ENCODE assay signal across 8 mouse cellular contexts in the genomic region with DNA sequence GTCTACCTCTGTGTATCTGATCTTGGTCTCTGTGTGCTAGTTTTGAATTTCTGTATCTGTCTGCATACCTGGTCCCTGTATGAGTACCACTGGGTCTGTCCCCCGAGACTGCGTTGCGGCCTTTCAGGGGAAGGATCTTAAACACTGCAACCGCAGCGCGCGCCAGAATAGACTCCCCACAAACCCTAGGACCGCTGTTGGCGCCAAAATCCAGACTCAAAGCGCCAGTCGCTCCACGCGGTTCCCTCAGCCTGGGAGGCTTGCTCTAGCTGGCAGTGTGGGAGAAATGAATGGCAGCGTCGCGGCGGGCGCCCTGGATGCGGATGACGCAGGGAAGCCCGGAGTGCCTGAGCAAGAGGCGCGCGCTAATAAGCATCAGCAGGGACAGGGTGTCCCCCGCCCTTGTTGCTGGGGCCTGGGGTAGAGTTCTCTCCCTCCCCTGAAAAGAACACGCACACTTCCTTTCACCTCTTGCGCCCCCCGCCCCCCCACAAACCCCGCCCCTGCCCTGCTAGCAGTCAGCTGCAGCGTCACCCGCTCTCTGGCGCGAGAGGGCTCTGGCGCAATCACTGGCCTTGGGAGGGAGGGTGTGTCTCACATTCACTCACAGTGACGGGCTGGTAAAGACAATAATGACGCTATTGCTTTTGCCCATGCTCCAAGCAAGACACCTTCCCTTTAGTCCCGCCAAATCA. TPM values are rescaled to one million over a fixed set of nuclear protein-coding genes. Genes with fewer than 3 reads are reported as not detected.
DNase-seq lines count a peak whose midpoint lies in the region; ATAC-seq and TF ChIP-seq lines count a peak whose summit lies in the region.

No protein-coding gene starts in this region.

- H3K4me3 ChIP-seq in cortical plate, adult 2 months (ENCODE audit: insufficient read depth, low read length) = peak overlapping the region; percentile 69
- peak overlapping the region; percentile 84 for H3K4me3 ChIP-seq in liver, adult 2 months (ENCODE audit: insufficient read depth, low read depth, low read length)
- H3K4me3 ChIP-seq in midbrain, postnatal 0 days (ENCODE audit: low read depth, low read length) = peak overlapping the region; percentile 69
- peak overlapping the region; percentile 63 for H3K4me3 ChIP-seq in stomach, postnatal 0 days (ENCODE audit: low read depth, low read length)

- no peaks in the 10 kb centered on the region for H3K27me3 ChIP-seq in liver, adult 2 months (ENCODE audit: control insufficient read depth, insufficient read depth, low read length)
- H3K27me3 ChIP-seq in midbrain, postnatal 0 days (ENCODE audit: insufficient read depth, low read length) = no peaks in the 10 kb centered on the region
- H3K27me3 ChIP-seq in stomach, postnatal 0 days (ENCODE audit: control insufficient read depth, insufficient read depth, low read length) = no peaks in the 10 kb centered on the region

- no peaks in the 10 kb centered on the region for H3K79me2 ChIP-seq in liver, adult 2 months (ENCODE audit: control insufficient read depth, insufficient read depth, low read length)

- H3K9me3 ChIP-seq in midbrain, postnatal 0 days (ENCODE audit: low read length) = no peaks in the 10 kb centered on the region
- no peaks in the 10 kb centered on the region for H3K9me3 ChIP-seq in stomach, postnatal 0 days (ENCODE audit: control insufficient read depth, low read length)

- peak overlapping the region; percentile 1 for H3K9ac ChIP-seq in liver, adult 2 months (ENCODE audit: low read depth, low read length)
- H3K9ac ChIP-seq in midbrain, postnatal 0 days (replicated peaks; ENCODE audit: low read length, poor library complexity, severe bottlenecking) = peak overlapping the region; percentile 80
- H3K9ac ChIP-seq in stomach, postnatal 0 days (ENCODE audit: low read length) = peak overlapping the region; percentile 38

- H3K27ac ChIP-seq in cortical plate, adult 2 months (ENCODE audit: insufficient read depth, low read length) = no peak overlapping the region
- H3K27ac ChIP-seq in liver, adult 2 months (replicated peaks; ENCODE audit: insufficient read depth, low read depth, low read length) = no peak overlapping the region
- H3K27ac ChIP-seq in midbrain, postnatal 0 days (ENCODE audit: low read depth, low read length) = peak overlapping the region; percentile 97
- H3K27ac ChIP-seq in stomach, postnatal 0 days (replicated peaks) = no peak overlapping the region

- TF ChIP-seq POLR2A in cortical plate, adult 2 months (IDR thresholded peaks at IDR 0.05; ENCODE audit: extremely low read depth, insufficient read depth, low read length) = no peak
- TF ChIP-seq POLR2A in liver, adult 2 months (IDR thresholded peaks at IDR 0.05; ENCODE audit: extremely low read depth, insufficient read depth, low read length) = no peak

- DNase-seq in 416B (ENCODE audit: low read depth) = peak; percentile 96
- DNase-seq in T-cell, adult 2 months (ENCODE audit: low spot score) = peak; percentile 19
- peak; percentile 77 to 78 for DNase-seq in heart, adult 18-20 months
- peak; percentile 12 for DNase-seq in kidney, adult 11 months
- DNase-seq in liver, adult 2 months (ENCODE audit: extremely low read depth, low read depth, low spot score) = peak; percentile 65
- DNase-seq in midbrain, postnatal 0 days (ENCODE audit: low spot score) = peak; percentile 85
- DNase-seq in stomach, postnatal 0 days (ENCODE audit: low spot score) = peak; percentile 67

- no peaks in the 10 kb centered on the region for H3K36me3 ChIP-seq in liver, adult 2 months (ENCODE audit: control insufficient read depth, insufficient read depth, low read length)
- 0 out of 2 replicates have a peak, but pooled peaks cover 8% of the 10 kb centered on the region for H3K36me3 ChIP-seq in midbrain, postnatal 0 days (ENCODE audit: insufficient read depth, low read length)
- H3K36me3 ChIP-seq in stomach, postnatal 0 days (ENCODE audit: control insufficient read depth, insufficient read depth, low read length) = no peaks in the 10 kb centered on the region

- under 1% methylated on average over 37 of the region's 37 CpGs for WGBS in liver, adult 2 months
- under 1% methylated on average over 35 of the region's 37 CpGs for WGBS in midbrain, postnatal 0 days
- WGBS in stomach, postnatal 0 days = under 1% methylated on average over 36 of the region's 37 CpGs

- H3K4me2 ChIP-seq in midbrain, postnatal 0 days (ENCODE audit: low read depth, low read length, poor library complexity, severe bottlenecking) = peak overlapping the region; percentile 90
- H3K4me2 ChIP-seq in stomach, postnatal 0 days (replicated peaks; ENCODE audit: low read depth) = peak overlapping the region; percentile 100

- TF ChIP-seq EP300 in stomach, postnatal 0 days (optimal IDR thresholded peaks at IDR 0.05) = no peak

- no peaks in the 10 kb centered on the region for H3K4me1 ChIP-seq in cortical plate, adult 2 months (ENCODE audit: control insufficient read depth, insufficient read depth, low read length)
- H3K4me1 ChIP-seq in liver, adult 2 months (ENCODE audit: control insufficient read depth, insufficient read depth, low read length) = peaks cover 8% of the 10 kb centered on the region
- H3K4me1 ChIP-seq in midbrain, postnatal 0 days (ENCODE audit: insufficient read depth, low read length) = peaks cover 6% of the 10 kb centered on the region; the same call in 1 of the 2 replicates
- H3K4me1 ChIP-seq in stomach, postnatal 0 days (replicated peaks; ENCODE audit: control insufficient read depth, insufficient read depth) = peaks cover 6% of the 10 kb centered on the region

- ATAC-seq in midbrain, postnatal 0 days (ENCODE audit: low FRiP score) = peak; percentile 75
- peak; percentile 64 for ATAC-seq in stomach, postnatal 0 days (ENCODE audit: low FRiP score, low TSS enrichment)

- TF ChIP-seq CTCF in cortical plate, adult 2 months (IDR thresholded peaks at IDR 0.05; ENCODE audit: extremely low read depth, insufficient read depth, low read length) = no peak
- no peak for TF ChIP-seq CTCF in liver, adult 2 months (IDR thresholded peaks at IDR 0.05; ENCODE audit: low read depth, low read length)
- TF ChIP-seq CTCF in midbrain, postnatal 0 days (IDR thresholded peaks at IDR 0.05) = no peak
- no peak for TF ChIP-seq CTCF in stomach, postnatal 0 days (IDR thresholded peaks at IDR 0.05; ENCODE audit: low read depth)

RNA-seq across cellular contexts. Expression of gene Camk2n2, which starts 1.1 kb away (rescaled TPM):
- 188 and 191 TPM in 2 replicates for polyA plus RNA-seq in cortical plate, adult 2 months (2012; rRNA removed)
- total RNA-seq in heart, adult 18-20 months (2021) = 1 to 10 TPM; 1.3 to 1.6 TPM
- total RNA-seq in liver, adult 2 months (2014; rRNA removed) = 0.18 and 0.60 TPM in 2 replicates
- 2.3 and 5.2 TPM in 2 replicates for polyA plus RNA-seq in liver, adult 2 months (2012; rRNA removed)
- total RNA-seq in midbrain, postnatal 0 days (2014; rRNA removed) = 86.3 and 111 TPM in 2 replicates
- 85.4 and 87.6 TPM in 2 replicates for polyA plus RNA-seq in midbrain, postnatal 0 days (2015; fragmentation: Nextera tagmentation; extraction: Ambion mirVana)
- 0.74 and 1.2 TPM in 2 replicates for polyA plus RNA-seq in stomach, postnatal 0 days (2015; fragmentation: Nextera tagmentation; extraction: Ambion mirVana)

RNA-seq across cellular contexts. Expression of gene Ece2, which starts 7.5 kb away (rescaled TPM):
- polyA plus RNA-seq in cortical plate, adult 2 months (2012; rRNA removed) = 25.4 and 28.3 TPM in 2 replicates
- total RNA-seq in heart, adult 18-20 months (2021) = under 1 TPM; 0.49 to 0.72 TPM
- not detected in 2 replicates for total RNA-seq in liver, adult 2 months (2014; rRNA removed)
- 0.04 TPM in 1 of 2 replicates, not detected in the other for polyA plus RNA-seq in liver, adult 2 months (2012; rRNA removed)
- total RNA-seq in midbrain, postnatal 0 days (2014; rRNA removed) = 24.4 and 26.9 TPM in 2 replicates
- polyA plus RNA-seq in midbrain, postnatal 0 days (2015; fragmentation: Nextera tagmentation; extraction: Ambion mirVana) = 16.7 and 16.9 TPM in 2 replicates
- polyA plus RNA-seq in stomach, postnatal 0 days (2015; fragmentation: Nextera tagmentation; extraction: Ambion mirVana) = 0.61 and 0.89 TPM in 2 replicates

RNA-seq across cellular contexts. Expression of gene Alg3, which starts 10.6 kb away (rescaled TPM):
- polyA plus RNA-seq in cortical plate, adult 2 months (2012; rRNA removed) = 16.4 and 18.3 TPM in 2 replicates
- 10 to 100 TPM in 1 of 2 experiments, 1 to 10 TPM in 1; 8.8 to 11.4 TPM for total RNA-seq in heart, adult 18-20 months (2021)
- total RNA-seq in liver, adult 2 months (2014; rRNA removed) = 6.5 and 10.1 TPM in 2 replicates
- 17.7 and 22.8 TPM in 2 replicates for polyA plus RNA-seq in liver, adult 2 months (2012; rRNA removed)
- total RNA-seq in midbrain, postnatal 0 days (2014; rRNA removed) = 21.3 and 38.2 TPM in 2 replicates
- polyA plus RNA-seq in midbrain, postnatal 0 days (2015; fragmentation: Nextera tagmentation; extraction: Ambion mirVana) = 32.7 and 36.4 TPM in 2 replicates
- 24.5 and 25.8 TPM in 2 replicates for polyA plus RNA-seq in stomach, postnatal 0 days (2015; fragmentation: Nextera tagmentation; extraction: Ambion mirVana)

RNA-seq across cellular contexts. Expression of gene Gm49333, which starts 10.7 kb away (rescaled TPM):
- not detected in 2 replicates for polyA plus RNA-seq in cortical plate, adult 2 months (2012; rRNA removed)
- not detected for total RNA-seq in heart, adult 18-20 months (2021)
- total RNA-seq in liver, adult 2 months (2014; rRNA removed) = not detected in 2 replicates
- not detected in 2 replicates for polyA plus RNA-seq in liver, adult 2 months (2012; rRNA removed)
- total RNA-seq in midbrain, postnatal 0 days (2014; rRNA removed) = not detected in 2 replicates
- not detected in 2 replicates for polyA plus RNA-seq in midbrain, postnatal 0 days (2015; fragmentation: Nextera tagmentation; extraction: Ambion mirVana)
- not detected in 2 replicates for polyA plus RNA-seq in stomach, postnatal 0 days (2015; fragmentation: Nextera tagmentation; extraction: Ambion mirVana)

RNA-seq across cellular contexts. Expression of gene Eef1akmt4, which starts 10.7 kb away (rescaled TPM):
- polyA plus RNA-seq in cortical plate, adult 2 months (2012; rRNA removed) = 2.5 and 3.1 TPM in 2 replicates
- 1 to 10 TPM; 6.6 to 9.1 TPM for total RNA-seq in heart, adult 18-20 months (2021)
- total RNA-seq in liver, adult 2 months (2014; rRNA removed) = 13.4 and 16.6 TPM in 2 replicates
- polyA plus RNA-seq in liver, adult 2 months (2012; rRNA removed) = 18.9 and 21.7 TPM in 2 replicates
- total RNA-seq in midbrain, postnatal 0 days (2014; rRNA removed) = 5.2 and 6.8 TPM in 2 replicates
- 3.3 TPM in 2 replicates for polyA plus RNA-seq in midbrain, postnatal 0 days (2015; fragmentation: Nextera tagmentation; extraction: Ambion mirVana)
- polyA plus RNA-seq in stomach, postnatal 0 days (2015; fragmentation: Nextera tagmentation; extraction: Ambion mirVana) = 19.2 and 21.4 TPM in 2 replicates

Comparison
In these comparisons a context has a peak if more than half of its experiments do, and no peak if none do; other contexts are left out.
1. DNase-seq: peak in every context shown above with its lines; median percentile 96 in 416B; 85 in midbrain, postnatal 0 days; 78 in heart, adult 18-20 months; 67 in stomach, postnatal 0 days; 65 in liver, adult 2 months; 19 in T-cell, adult 2 months; 12 in kidney, adult 11 months.
2. H3K9ac ChIP-seq: peak in every context shown above with its lines; median percentile 80 in midbrain, postnatal 0 days; 38 in stomach, postnatal 0 days; 1 in liver, adult 2 months.
3. RNA of gene Camk2n2, which starts 1.1 kb away (polyA plus RNA-seq): 188 to 191 TPM in cortical plate, adult 2 months and 85.4 to 87.6 TPM in midbrain, postnatal 0 days; 2.3 to 5.2 TPM in liver, adult 2 months and 0.74 to 1.2 TPM in stomach, postnatal 0 days; every median in the first group is over 10 times any median in the second.
4. Peak in every context shown above with its lines, with median percentiles within 50 percentile points of each other: H3K4me3 ChIP-seq.